Mouse (Mus musculus) midbrain, embryonic 10.5 days (tissue): Measurements from ENCODE around the gene 1600014C23Rik. TPM values are rescaled to one million over a fixed set of nuclear protein-coding genes. Genes with fewer than 3 reads are reported as not detected.

ENCODE experiments used
- DNase-seq: peaks from one replicate; pipeline ENCODE4 v3.0.0-alpha.2; 2017; ENCODE audit warnings: low spot score
- H3K27ac ChIP-seq: fragments of 300-500 bp; sonication (generic); replicated peaks from 2 replicates; pipeline ENCODE4 v1.5.1; 2016; ENCODE audit warnings: mild to moderate bottlenecking
- H3K27me3 ChIP-seq: fragments of 300-500 bp; sonication (generic); 2 replicates; pipeline ENCODE4 v1.6.1; 2016; ENCODE audit warnings: low read depth, mild to moderate bottlenecking; ENCODE audit not compliant: poor library complexity, severe bottlenecking
- H3K36me3 ChIP-seq: fragments of 300-500 bp; sonication (generic); 2 replicates; pipeline ENCODE4 v1.6.1; 2016; ENCODE audit warnings: mild to moderate bottlenecking, moderate library complexity
- H3K4me1 ChIP-seq: fragments of 300-500 bp; sonication (generic); 2 replicates; pipeline ENCODE4 v1.6.1; 2016
- H3K4me3 ChIP-seq: fragments of 300-500 bp; sonication (generic); 2 replicates; pipeline ENCODE4 v1.5.1; 2016; ENCODE audit warnings: mild to moderate bottlenecking, moderate library complexity
- H3K9me3 ChIP-seq: fragments of 300-500 bp; sonication (generic); replicated peaks from 2 replicates; pipeline ENCODE4 v1.6.1; 2016; ENCODE audit warnings: mild to moderate bottlenecking
- WGBS: fragments of 180-500 bp; shearing (Covaris S2); methylation state at CpG from one replicate; pipeline ENCODE4 v1.1.7; 2016; 5-methylcytosine and 5-hydroxymethylcytosine counted together
- polyA plus RNA-seq: library from polyadenylated mRNA; unstranded; fragments of >200 nt; fragmentation: Nextera tagmentation; extraction: Ambion mirVana; gene quantifications from 2 replicates; pipeline ENCODE4 v1.2.1, GENCODE M21; 2016

1600014C23Rik gene
- polyA plus RNA-seq, 1 experiment from 2014 or later, result 0.58 TPM

- 83% methylated on average over 5 of the region's 5 CpGs for WGBS
- no peak for DNase-seq
These were observed 41.5 kb downstream of the 1600014C23Rik start for GRCm38 (mm10) chr17:45692159-45692558.

DNA sequence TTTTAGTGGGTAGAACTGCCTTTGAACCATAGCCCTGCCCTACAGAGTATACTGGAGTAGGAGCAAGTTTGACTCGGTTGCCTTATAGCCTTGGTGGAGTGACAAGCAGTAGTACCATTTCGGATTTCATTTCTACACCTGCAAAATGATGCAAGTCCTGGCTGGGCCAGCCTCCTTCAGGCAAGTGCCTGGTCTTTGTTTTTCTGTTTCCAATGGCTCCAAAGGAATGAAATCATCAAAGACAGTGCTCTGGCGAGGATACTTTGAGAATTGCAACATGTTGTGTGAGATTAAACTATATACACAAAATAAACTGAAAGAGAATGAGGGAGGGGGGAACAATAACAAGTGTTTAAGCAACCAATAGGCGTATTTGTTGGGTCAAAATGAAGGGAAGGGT is 43.6 kb downstream of the 1600014C23Rik start:
- Histone ChIP-seq H3K9me3 (no peaks in the 10 kb centered on the region), H3K27ac (no peak overlapping the region), H3K36me3 (no peaks in the 10 kb centered on the region), H3K4me1 (peaks cover 25% of the 10 kb centered on the region), H3K27me3 (no peaks in the 10 kb centered on the region), H3K4me3 (no peak overlapping the region)
- 93% methylated on average over 4 of the region's 4 CpGs for WGBS
- DNase-seq, result no peak

More at GRCm38 (mm10) chr17:45692159-45692558, 41.5 kb downstream of the 1600014C23Rik start:
- peaks cover 14% of the 10 kb centered on the region for H3K36me3 ChIP-seq
- H3K27ac ChIP-seq, result no peak overlapping the region
- no peak overlapping the region for H3K4me3 ChIP-seq
- H3K9me3 ChIP-seq, result no peaks in the 10 kb centered on the region
- H3K27me3 ChIP-seq, result no peaks in the 10 kb centered on the region
- peaks cover 13% of the 10 kb centered on the region for H3K4me1 ChIP-seq

- Histone ChIP-seq H3K27ac (no peak overlapping the region), H3K4me1 (peaks cover 33% of the 10 kb centered on the region), H3K4me3 (no peak overlapping the region), H3K27me3 (no peaks in the 10 kb centered on the region), H3K9me3 (no peaks in the 10 kb centered on the region), H3K36me3 (no peaks in the 10 kb centered on the region)
- 91% methylated on average over 9 of the region's 9 CpGs for WGBS
- no peak for DNase-seq
These were observed 44.5 kb downstream of the 1600014C23Rik start for GRCm38 (mm10) chr17:45689120-45689519.

GRCm38 (mm10) chr17:45686716-45687115 is 46.9 kb downstream of the 1600014C23Rik start, which contains the start of gene Tmem63b:
Gene Tmem63b, minus strand, starts transcription at chr17:45686905.
- Histone ChIP-seq H3K9me3 (no peaks in the 10 kb centered on the region), H3K36me3 (peaks cover 13% of the 10 kb centered on the region; the same call in 1 of the 2 replicates), H3K27ac (peak within 1 kb of the TSS; percentile 96), H3K4me1 (peaks cover 31% of the 10 kb centered on the region), H3K27me3 (no peaks in the 10 kb centered on the region), H3K4me3 (peak within 1 kb of the TSS; percentile 97)
- DNase-seq, result no peak
- 17% methylated on average over 12 of the region's 12 CpGs for WGBS

- H3K9me3 ChIP-seq, result no peaks in the 10 kb centered on the region
- H3K27ac ChIP-seq, result peak within 1 kb of the TSS; percentile 96
- peak; percentile 92 for DNase-seq
- peaks cover 31% of the 10 kb centered on the region for H3K4me1 ChIP-seq
- under 1% methylated on average over 43 of the region's 50 CpGs for WGBS
- H3K4me3 ChIP-seq, result peak within 1 kb of the TSS; percentile 97
- H3K36me3 ChIP-seq, result peaks cover 13% of the 10 kb centered on the region; the same call in 1 of the 2 replicates
- H3K27me3 ChIP-seq, result no peaks in the 10 kb centered on the region
These were observed 47.5 kb downstream of the 1600014C23Rik start, which contains the start of gene Mrpl14 for GRCm38 (mm10) chr17:45686093-45686619. Gene Mrpl14, plus strand, starts transcription at chr17:45686322.

DNA sequence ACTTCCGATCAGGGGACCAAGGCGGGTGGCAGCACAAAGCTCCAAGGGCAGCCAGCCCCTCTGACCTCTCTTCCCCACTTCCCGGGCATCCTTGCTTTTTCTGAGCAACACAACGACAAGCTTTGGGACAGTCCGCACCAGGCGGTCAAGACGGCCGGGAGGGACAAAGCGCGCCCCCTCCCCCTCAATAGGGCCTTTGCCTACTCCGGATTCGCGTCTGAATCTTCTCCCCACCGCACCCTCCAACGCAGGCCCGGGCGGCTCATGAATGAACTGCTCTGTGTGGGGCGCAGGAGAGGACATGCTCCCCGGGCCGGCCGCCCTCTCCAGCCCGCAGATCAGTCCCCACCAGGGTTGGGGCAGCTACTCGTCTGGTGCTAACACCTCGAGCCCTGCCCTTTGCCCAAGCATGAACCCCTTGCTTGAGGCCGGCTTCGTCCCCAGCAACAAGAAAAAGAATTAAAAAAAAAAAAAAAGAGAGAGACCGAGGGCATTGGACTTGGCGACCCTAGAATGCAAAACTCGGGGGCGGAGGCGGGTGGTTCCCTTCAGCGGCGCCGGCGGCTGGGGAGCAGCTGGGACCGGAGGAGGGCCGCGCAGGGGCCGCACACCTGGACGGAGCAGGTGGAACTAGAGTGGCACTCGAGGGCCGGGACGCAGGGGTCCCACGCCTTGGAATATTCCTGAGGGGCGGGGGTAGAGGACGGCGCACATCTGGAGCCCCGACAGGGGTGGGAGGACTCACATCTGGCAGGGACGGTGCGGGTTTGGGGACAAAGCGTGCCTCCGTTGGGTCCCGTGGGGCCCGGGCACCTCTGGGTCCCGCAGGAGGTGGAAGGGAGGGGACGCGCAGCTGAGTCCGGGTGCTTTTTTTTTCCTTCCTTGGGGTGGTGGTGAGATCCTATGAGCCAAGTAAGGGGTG is 48.2 kb downstream of the 1600014C23Rik start:
- peak overlapping the region; percentile 96 for H3K27ac ChIP-seq
- H3K9me3 ChIP-seq, result no peaks in the 10 kb centered on the region
- under 1% methylated on average over 58 of the region's 58 CpGs for WGBS
- no peaks in the 10 kb centered on the region for H3K27me3 ChIP-seq
- H3K36me3 ChIP-seq, result peaks cover 13% of the 10 kb centered on the region; the same call in 1 of the 2 replicates
- H3K4me1 ChIP-seq, result peaks cover 39% of the 10 kb centered on the region
- peak overlapping the region; percentile 97 for H3K4me3 ChIP-seq
- peak; percentile 69 for DNase-seq

DNA sequence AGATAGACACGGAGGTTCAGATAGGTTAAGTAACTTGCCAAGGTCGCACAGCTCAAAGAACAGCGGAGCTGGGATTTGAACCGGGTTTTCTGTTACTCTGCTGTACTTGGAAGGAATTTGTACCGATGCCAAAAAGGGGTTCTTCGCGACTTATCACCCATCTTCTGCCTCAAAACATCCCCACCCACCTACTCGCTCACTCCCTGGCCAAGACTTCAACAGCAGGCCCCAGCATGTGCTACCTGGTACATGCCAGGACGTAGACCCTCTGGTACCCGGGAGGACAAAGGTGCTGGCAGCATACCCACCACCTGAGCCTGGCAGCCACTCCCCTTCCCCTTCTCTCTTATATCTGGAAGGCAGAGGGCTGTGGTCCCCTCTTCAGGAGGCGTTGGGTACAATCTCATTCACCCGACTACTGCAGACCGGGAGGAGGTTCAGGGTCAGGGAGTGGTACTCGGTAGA is 48.9 kb downstream of the 1600014C23Rik start:
- 25% methylated on average over 14 of the region's 14 CpGs for WGBS
- Histone ChIP-seq H3K4me1 (peaks cover 39% of the 10 kb centered on the region), H3K4me3 (peak overlapping the region; percentile 97), H3K9me3 (no peaks in the 10 kb centered on the region), H3K36me3 (peaks cover 13% of the 10 kb centered on the region; the same call in 1 of the 2 replicates), H3K27me3 (no peaks in the 10 kb centered on the region), H3K27ac (peak overlapping the region; percentile 96)
- DNase-seq, result no peak

Other genes starting within 250 kb of the 1600014C23Rik start
- 33.9 and 35.7 TPM in 2 replicates for gene Aars2, start 227.0 kb downstream of the 1600014C23Rik start, polyA plus RNA-seq
- gene Tcte1, start 210.4 kb downstream of the 1600014C23Rik start, polyA plus RNA-seq, result 1.4 and 1.7 TPM in 2 replicates
- 7.0 and 10.2 TPM in 2 replicates for gene Tmem151b, start 184.2 kb downstream of the 1600014C23Rik start, polyA plus RNA-seq
- 8.6 and 9.2 TPM in 2 replicates for gene Nfkbie, start 178.1 kb downstream of the 1600014C23Rik start, polyA plus RNA-seq
- 122 and 124 TPM in 2 replicates for gene Slc35b2, start 170.0 kb downstream of the 1600014C23Rik start, polyA plus RNA-seq
- 1,780 and 2,044 TPM in 2 replicates for gene Hsp90ab1, start 160.6 kb downstream of the 1600014C23Rik start, polyA plus RNA-seq
- 62.9 and 70.6 TPM in 2 replicates for gene Slc29a1, start 134.2 kb downstream of the 1600014C23Rik start, polyA plus RNA-seq
- gene Mymx, start 131.7 kb downstream of the 1600014C23Rik start, polyA plus RNA-seq, result 0.21 and 0.39 TPM in 2 replicates
- 0.76 and 1.5 TPM in 2 replicates for gene Capn11, start 74.5 kb downstream of the 1600014C23Rik start, polyA plus RNA-seq
- 148 and 155 TPM in 2 replicates for gene Mrpl14, start 47.5 kb downstream of the 1600014C23Rik start, polyA plus RNA-seq
- gene Tmem63b, start 46.9 kb downstream of the 1600014C23Rik start, polyA plus RNA-seq, result 60.5 and 82.0 TPM in 2 replicates